Mouse (Mus musculus) kidney, postnatal 0 days (tissue): ENCODE results near the gene A430005L14Rik. TPM values are rescaled to one million over a fixed set of nuclear protein-coding genes. Genes with fewer than 3 reads are reported as not detected.
"Not testable (repeated sequence)": the region's sequence is repeated elsewhere in the genome, so short reads cannot be mapped to it uniquely, and the experiment has no call there.

ENCODE experiments used
- ATAC-seq: fragments of 200-750 bp; cut with Nextera tagmentation; replicated peaks from 2 replicates; pipeline ENCODE4 v1.8.0; 2017; ENCODE audit warnings: low read depth, moderate number of reproducible peaks, moderate TSS enrichment, moderate library complexity; ENCODE audit not compliant: low FRiP score
- DNase-seq: peaks from one replicate; pipeline ENCODE4 v3.0.0-alpha.2; 2016; ENCODE audit warnings: low spot score
- H3K27ac ChIP-seq: fragments of 300-500 bp; sonication (generic); 2 replicates; pipeline ENCODE4 v1.5.1; 2014; ENCODE audit warnings: mild to moderate bottlenecking
- H3K27me3 ChIP-seq: fragments of 300-500 bp; sonication (generic); 2 replicates; pipeline ENCODE4 v1.6.1; 2014; ENCODE audit warnings: low read length, mixed read lengths; ENCODE audit not compliant: insufficient read depth
- H3K36me3 ChIP-seq: fragments of 300-500 bp; sonication (generic); 2 replicates; pipeline ENCODE4 v1.6.1; 2014; ENCODE audit warnings: low read length, mixed read lengths; ENCODE audit not compliant: insufficient read depth
- H3K4me1 ChIP-seq: fragments of 300-500 bp; sonication (generic); replicated peaks from 2 replicates; pipeline ENCODE4 v1.6.1; 2014; ENCODE audit warnings: antibody characterized with exemption, low read length, mixed read lengths; ENCODE audit not compliant: insufficient read depth
- H3K4me2 ChIP-seq: fragments of 300-500 bp; sonication (generic); 2 replicates; pipeline ENCODE4 v1.6.1; 2014; ENCODE audit warnings: mild to moderate bottlenecking, low read length, moderate library complexity, mixed read lengths
- H3K4me3 ChIP-seq: fragments of 300-500 bp; sonication (generic); replicated peaks from 2 replicates; pipeline ENCODE4 v1.5.1; 2014; ENCODE audit warnings: low read depth, low read length
- H3K9ac ChIP-seq: fragments of 300-500 bp; sonication (generic); 2 replicates; pipeline ENCODE4 v1.6.1; 2014; ENCODE audit warnings: low read depth, low read length
- H3K9me3 ChIP-seq: fragments of 300-500 bp; sonication (generic); replicated peaks from 2 replicates; pipeline ENCODE4 v1.6.1; 2016; ENCODE audit warnings: low read length, inconsistent platforms, mixed read lengths
- CTCF ChIP-seq: IDR thresholded peaks from 2 replicates; pipeline ENCODE4 v1.5.1; 2016; ENCODE audit warnings: antibody characterized with exemption, low read depth, mild to moderate bottlenecking, moderate library complexity
- WGBS: fragments of 180-500 bp; shearing (Covaris S2); extraction: QIAGEN DNeasy Blood & Tissue Kit; methylation state at CpG from one replicate; pipeline ENCODE4 v1.1.7; 2014; 5-methylcytosine and 5-hydroxymethylcytosine counted together
- polyA plus RNA-seq: library from polyadenylated mRNA; unstranded; fragments of >200 nt; fragmentation: Nextera tagmentation; extraction: Ambion mirVana; gene quantifications from 2 replicates; pipeline ENCODE4 v1.2.1, GENCODE M21; 2015

The A430005L14Rik gene
- polyA plus RNA-seq, result 93.3 and 94.8 TPM in 2 replicates

GRCm38 (mm10) chr4:153956569-153957405 lies at the start of gene A430005L14Rik:
Gene A430005L14Rik (plus strand): TSS chr4:153957237.
- no peaks in the 10 kb centered on the region for H3K9me3 ChIP-seq
- H3K9ac ChIP-seq, result peak within 1 kb of the TSS; percentile 84
- H3K4me3 ChIP-seq, result peak within 1 kb of the TSS; percentile 55
- H3K27ac ChIP-seq, result peak within 1 kb of the TSS; percentile 93
- H3K27me3 ChIP-seq, result no peaks in the 10 kb centered on the region
- H3K4me1 ChIP-seq, result no peaks in the 10 kb centered on the region; the same call in 1 of the 2 replicates
- peak; percentile 93 for ATAC-seq
- peaks cover 21% of the 10 kb centered on the region; the same call in 1 of the 2 replicates for H3K36me3 ChIP-seq
- peak within 1 kb of the TSS; percentile 74 for H3K4me2 ChIP-seq
- peak; percentile 39; the same call in 1 of the 2 replicates for TF ChIP-seq CTCF
- 1% methylated on average over 51 of the region's 67 CpGs for WGBS
- DNase-seq, result peak; percentile 97

DNA sequence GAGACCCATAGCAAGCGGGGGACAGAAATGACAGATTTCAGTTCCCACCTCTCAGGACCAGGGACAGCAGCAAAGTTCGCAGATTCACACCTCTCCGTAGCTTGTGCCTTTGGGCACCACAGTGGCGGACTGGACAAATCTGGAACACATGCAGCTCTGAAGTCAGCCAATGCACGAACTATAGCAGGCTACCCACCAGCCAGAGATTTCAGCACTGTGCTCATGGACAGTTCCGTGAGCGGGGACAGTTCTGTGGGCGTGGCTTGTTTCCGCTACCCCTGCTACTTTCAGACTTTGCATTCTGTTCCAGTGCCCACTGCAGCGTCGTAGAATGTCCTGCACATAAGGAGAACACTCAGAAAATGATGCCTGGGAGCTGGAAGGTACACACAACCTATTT lies 49.5 kb upstream of the A430005L14Rik start:
- TF ChIP-seq CTCF, result no peak
- no peaks in the 10 kb centered on the region for H3K36me3 ChIP-seq
- ATAC-seq (no peak), DNase-seq (peak; percentile 78)
- no peak overlapping the region for H3K27ac ChIP-seq
- H3K4me3 ChIP-seq, result no peak overlapping the region
- no peak overlapping the region for H3K9ac ChIP-seq
- WGBS, result 9% methylated on average over 11 of the region's 11 CpGs
- H3K4me1 ChIP-seq, result no peaks in the 10 kb centered on the region
- no peaks in the 10 kb centered on the region for H3K27me3 ChIP-seq
- H3K9me3 ChIP-seq, result no peaks in the 10 kb centered on the region
- no peak overlapping the region for H3K4me2 ChIP-seq

- WGBS, result 70% methylated on average over 3 of the region's 3 CpGs
- H3K4me2 ChIP-seq, result no peak overlapping the region
- H3K27me3 ChIP-seq, result no peaks in the 10 kb centered on the region
- H3K9ac ChIP-seq, result no peak overlapping the region
- no peaks in the 10 kb centered on the region for H3K9me3 ChIP-seq
- ATAC-seq (no peak), DNase-seq (no peak)
- no peak overlapping the region for H3K4me3 ChIP-seq
- H3K27ac ChIP-seq, result no peak overlapping the region
- TF ChIP-seq CTCF, result peak; percentile 34; the same call in 1 of the 2 replicates
- no peaks in the 10 kb centered on the region for H3K4me1 ChIP-seq
- no peaks in the 10 kb centered on the region for H3K36me3 ChIP-seq
Observed at GRCm38 (mm10) chr4:153913635-153914034, 43.4 kb upstream of the A430005L14Rik start.

DNA sequence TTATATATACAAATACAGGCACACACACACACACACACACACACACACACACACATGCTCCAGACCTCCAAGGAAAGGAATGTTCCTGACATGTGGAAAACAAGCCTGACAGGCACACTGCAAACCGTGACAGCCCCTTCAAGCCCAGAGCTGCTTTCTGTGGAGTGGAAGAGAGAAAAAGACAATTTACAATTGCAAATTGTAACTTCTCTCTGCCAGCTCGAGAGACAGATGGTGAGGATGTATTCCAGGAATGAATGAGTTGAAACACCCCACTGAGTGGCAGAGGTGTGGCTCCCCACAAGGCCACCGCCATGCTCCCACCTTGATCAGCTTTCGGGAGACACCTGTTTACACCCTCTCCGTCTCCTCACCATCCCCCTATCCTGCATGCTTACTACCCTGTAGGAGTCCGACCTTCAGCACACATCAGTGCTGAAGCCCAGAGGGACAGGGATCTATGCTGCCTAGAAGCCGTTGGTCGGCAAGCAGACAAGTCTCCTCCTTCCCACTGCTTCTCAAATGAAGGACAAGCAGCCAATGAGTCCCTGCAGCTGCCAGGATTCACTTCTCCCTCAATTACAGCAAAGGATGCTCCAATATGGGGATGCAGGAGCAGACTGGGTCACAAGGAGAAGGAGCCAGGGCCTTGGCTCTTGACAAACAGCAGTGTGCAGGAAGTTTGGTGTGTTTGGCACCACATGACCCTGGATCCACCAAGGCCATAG lies 39.1 kb upstream of the A430005L14Rik start:
- TF ChIP-seq CTCF, result no peak

GRCm38 (mm10) chr4:153920517-153921233 lies 36.4 kb upstream of the A430005L14Rik start:
- no peak overlapping the region for H3K4me2 ChIP-seq
- H3K4me1 ChIP-seq, result no peaks in the 10 kb centered on the region
- no peak overlapping the region for H3K27ac ChIP-seq
- no peaks in the 10 kb centered on the region for H3K9me3 ChIP-seq
- H3K27me3 ChIP-seq, result no peaks in the 10 kb centered on the region
- no peak for ATAC-seq
- H3K9ac ChIP-seq, result no peak overlapping the region
- no peak for TF ChIP-seq CTCF
- no peak overlapping the region for H3K4me3 ChIP-seq
- DNase-seq, result no peak
- WGBS, result 68% methylated on average over 9 of the region's 9 CpGs
- H3K36me3 ChIP-seq, result no peaks in the 10 kb centered on the region

More for the DNA sequence above, 39.1 kb upstream of the A430005L14Rik start:
- no peak overlapping the region for H3K4me3 ChIP-seq
- H3K4me1 ChIP-seq, result no peaks in the 10 kb centered on the region
- no peak overlapping the region for H3K4me2 ChIP-seq
- H3K9ac ChIP-seq, result no peak overlapping the region
- H3K36me3 ChIP-seq, result no peaks in the 10 kb centered on the region
- no peak overlapping the region for H3K27ac ChIP-seq
- DNase-seq (no peak), ATAC-seq (no peak)
- WGBS, result 47% methylated on average over 8 of the region's 8 CpGs
- no peaks in the 10 kb centered on the region for H3K9me3 ChIP-seq
- no peaks in the 10 kb centered on the region for H3K27me3 ChIP-seq

- H3K27me3 ChIP-seq, H3K4me3 ChIP-seq, DNase-seq, ATAC-seq, H3K4me1 ChIP-seq, H3K9ac ChIP-seq, H3K4me2 ChIP-seq, H3K9me3 ChIP-seq, H3K27ac ChIP-seq, H3K36me3 ChIP-seq: not testable (repeated sequence)
- peak; percentile 33; the same call in 1 of the 2 replicates for TF ChIP-seq CTCF
- 44% methylated on average over 4 of the region's 4 CpGs for WGBS
Observed at GRCm38 (mm10) chr4:153922090-153922489, 34.9 kb upstream of the A430005L14Rik start.
